Mouse (Mus musculus): ENCODE data around the gene Rars.
A peak's percentile ranks its signal among the peaks of the same experiment; 100 is the strongest.
"Not testable (repeated sequence)": the region's sequence is repeated elsewhere in the genome, so short reads cannot be mapped to it uniquely, and the experiment has no call there.

The Rars gene

GRCm38 (mm10) chr11:35837156-35838126, 3.1 kb upstream of the Rars start:
- DNase-seq = no peak

DNA sequence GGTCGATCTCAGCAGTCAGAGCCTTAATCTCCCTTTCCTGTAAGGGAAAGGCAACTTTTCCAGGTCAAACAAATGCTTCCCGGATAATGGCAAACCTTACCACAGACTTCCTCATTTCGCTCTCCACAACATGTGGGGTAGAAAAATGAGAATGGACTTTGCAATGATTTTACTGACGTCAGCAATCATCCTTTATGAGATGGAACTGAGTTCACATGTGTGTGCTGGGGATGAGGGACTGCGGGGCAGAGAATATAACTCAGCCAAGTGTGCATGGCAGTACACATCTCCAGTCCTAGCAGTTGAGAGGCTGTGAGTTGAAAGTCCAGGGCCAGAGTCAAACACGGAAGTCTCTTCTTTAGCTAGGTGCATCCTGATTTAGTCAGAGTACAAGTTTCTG, 1.0 kb downstream of the Rars start:
- DNase-seq = no peak

DNA sequence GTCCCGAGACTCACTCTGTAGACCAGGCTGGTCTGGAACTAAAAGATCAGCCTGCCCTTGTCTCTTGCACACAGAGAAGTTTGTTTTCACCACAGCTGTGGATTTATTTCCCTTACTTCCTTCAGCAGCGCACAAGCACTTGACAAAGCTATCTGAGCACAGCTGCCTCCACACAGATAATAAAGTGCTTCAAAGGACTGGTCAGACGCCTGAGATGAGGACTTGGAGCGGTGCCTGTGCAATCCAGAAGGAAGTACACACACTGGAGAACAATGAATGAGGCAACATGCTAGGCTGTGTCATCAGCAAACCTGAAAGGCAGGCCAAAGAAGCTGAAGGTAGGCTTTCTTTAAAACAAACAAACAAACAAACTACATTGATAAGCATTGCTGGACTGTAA, 2.2 kb downstream of the Rars start:
- DNase-seq = no peak

GRCm38 (mm10) chr11:35827714-35828113, 6.6 kb downstream of the Rars start:
- DNase-seq = no peak

DNA sequence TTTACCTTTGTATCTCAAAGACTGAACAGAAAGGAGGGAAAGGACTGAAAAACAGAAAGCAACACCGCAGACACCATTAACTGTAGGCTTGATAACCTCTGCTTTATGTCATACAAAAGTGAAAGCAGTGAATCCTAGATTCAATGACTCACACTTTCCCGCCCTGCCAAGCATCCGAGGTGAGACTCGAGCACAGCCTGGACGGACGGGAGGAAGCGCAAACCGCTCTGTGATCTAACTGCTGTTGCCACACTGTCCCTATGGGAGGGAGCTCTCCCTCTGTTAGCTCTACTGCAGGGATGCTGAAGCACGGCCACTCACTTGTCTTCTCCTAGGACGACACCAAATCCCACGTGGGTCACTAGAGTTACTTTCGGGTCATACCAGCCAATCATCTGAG, 18.0 kb downstream of the Rars start:
- DNase-seq = no peak

- DNase-seq = no peak
Observed at GRCm38 (mm10) chr11:35811458-35811857, 22.8 kb downstream of the Rars start.

DNA sequence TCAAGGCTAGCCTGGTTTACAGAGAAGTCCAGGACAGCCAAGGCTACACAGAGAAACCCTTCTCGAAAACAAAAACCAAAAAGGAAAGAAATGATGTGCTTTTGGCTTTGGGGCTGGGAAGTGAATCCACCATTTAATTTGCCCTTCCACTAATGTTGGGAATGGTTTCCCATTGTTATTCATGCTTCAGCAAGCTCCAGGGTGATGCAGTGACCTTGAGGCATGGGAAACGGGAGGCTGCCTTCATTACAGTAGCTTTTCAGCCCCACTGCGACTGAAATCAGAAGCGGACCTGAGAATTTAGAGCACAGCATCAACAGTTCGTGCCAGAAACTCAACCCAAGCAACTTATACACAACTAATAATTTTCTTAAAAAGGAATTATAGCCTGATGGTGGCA, 33.0 kb downstream of the Rars start:
- DNase-seq = no peak

GRCm38 (mm10) chr11:35798874-35799273, 35.4 kb downstream of the Rars start, which contains the start of gene Fbll1:
Gene Fbll1 (minus strand): TSS chr11:35798884.
- no peak for DNase-seq

DNA sequence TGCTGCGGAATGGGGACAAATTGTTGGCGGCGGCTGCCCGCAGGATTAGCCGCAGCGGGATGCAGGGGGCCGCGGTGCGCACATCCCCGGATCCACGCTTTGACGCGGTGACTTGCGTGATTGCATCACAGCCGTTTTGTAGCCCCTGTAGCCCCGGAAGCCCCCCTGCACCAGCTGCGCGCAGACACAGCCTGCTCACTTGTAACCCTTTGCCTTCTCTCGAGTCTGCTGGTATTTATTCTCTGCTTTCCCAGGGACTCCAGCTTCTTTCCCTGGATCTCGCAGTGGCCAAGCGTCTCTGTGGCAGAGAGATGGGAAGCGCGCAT, 35.8 kb downstream of the Rars start:
- DNase-seq = peak; percentile 82

DNA sequence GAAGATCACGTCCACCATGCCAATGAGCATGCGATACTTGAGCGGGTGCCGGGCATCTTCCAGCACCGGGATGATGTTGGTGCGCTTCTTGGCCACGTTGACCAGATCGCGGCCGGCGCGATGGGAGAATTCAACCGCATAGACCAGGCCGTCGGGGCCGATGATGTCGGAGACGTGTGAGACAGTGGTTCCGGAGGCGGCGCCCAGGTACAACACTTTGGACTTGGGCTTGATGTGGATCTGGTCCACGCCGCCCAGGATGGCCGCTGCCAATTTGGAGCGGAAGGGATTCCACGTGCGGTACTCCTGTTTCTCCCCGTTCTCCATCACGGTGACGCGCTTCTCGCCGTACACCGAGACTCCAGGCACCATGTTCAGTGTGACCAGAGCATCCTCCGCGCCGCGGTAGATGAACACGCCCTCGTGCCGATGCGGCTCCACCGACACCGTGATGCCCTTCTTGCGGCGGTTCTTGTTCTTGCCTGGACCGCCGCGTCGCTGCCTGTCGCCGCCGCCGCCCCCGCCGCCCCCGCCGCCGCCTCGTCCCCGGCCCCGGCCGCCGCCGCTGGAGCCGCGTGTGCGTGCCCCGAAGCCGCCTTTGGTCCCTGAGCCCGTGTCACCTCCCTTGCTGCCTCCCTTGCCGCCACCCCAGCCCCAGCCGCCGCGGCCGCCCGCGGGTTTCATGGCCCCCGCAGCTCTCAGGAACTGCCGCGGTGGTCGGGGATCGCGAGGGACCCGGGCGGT, 36.4 kb downstream of the Rars start:
- peak; percentile 55 for DNase-seq

- not testable (repeated sequence) for DNase-seq
Observed at GRCm38 (mm10) chr11:35792800-35793199, 41.5 kb downstream of the Rars start.

GRCm38 (mm10) chr11:35788443-35788842, 45.9 kb downstream of the Rars start:
- DNase-seq = no peak

- DNase-seq = no peak
Observed at GRCm38 (mm10) chr11:35784537-35784936, 49.8 kb downstream of the Rars start.

DNA sequence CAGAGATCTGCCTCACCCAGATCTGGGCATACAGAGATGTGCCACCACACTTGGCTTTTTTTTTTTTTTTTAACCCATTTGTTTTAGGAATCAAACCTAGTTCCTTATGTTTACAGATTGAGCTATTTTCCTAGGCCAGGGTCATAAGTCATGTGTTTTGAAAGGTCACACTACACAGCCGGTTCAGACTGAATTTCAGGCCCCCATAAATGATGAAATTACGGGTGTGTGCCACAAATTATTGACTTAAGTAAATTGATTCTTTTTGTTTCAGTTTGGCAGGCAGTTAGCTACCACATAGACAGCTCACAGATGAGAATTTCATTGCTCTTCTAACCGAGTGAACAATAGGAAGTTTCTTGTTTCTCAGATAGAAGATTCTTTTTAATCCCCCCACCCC, 50.3 kb downstream of the Rars start:
- no peak for DNase-seq

DNA sequence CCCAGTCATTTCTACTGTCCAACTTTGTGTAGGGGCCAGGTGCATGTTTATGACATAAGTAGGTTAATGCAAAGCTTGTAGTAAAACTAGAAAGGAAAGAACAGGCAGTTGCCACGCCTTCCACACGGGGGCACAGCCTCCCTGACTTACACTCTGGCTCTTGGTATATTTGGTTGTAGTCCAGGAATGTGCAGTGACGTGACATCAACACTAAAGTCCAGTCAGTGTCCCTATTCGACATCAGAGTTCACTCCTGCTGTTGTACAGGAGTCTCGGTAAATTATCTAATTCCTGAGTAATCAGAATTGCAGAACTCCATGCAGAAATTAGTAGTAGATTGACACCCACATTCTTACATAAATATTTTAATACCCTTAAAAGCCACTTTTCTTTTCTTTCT, 51.3 kb downstream of the Rars start:
- no peak for DNase-seq

- no peak for DNase-seq
Observed at GRCm38 (mm10) chr11:35782444-35782843, 51.9 kb downstream of the Rars start.

- DNase-seq = no peak
Observed at GRCm38 (mm10) chr11:35780336-35780735, 54.0 kb downstream of the Rars start.

GRCm38 (mm10) chr11:35776452-35776851, 57.9 kb downstream of the Rars start:
- DNase-seq = no peak

DNA sequence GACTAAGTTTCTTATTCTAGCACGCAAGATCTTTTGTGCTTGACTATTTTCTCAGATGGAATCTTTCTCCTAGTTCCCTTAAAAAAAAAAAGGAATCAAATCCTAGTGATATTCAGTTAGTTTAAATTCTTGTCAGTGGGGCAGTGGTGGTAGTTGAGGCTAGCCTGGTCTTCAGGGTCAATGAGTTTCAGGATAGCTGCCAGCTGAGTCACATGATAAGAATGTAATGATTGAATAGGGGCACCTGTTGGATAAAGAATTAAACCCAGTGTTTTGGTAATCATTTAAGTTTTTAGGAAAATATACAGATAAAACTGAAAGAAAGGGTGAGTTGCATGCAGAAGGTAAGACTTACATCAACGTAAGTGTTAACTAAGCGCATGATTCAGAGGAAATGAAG, 58.7 kb downstream of the Rars start:
- no peak for DNase-seq

DNA sequence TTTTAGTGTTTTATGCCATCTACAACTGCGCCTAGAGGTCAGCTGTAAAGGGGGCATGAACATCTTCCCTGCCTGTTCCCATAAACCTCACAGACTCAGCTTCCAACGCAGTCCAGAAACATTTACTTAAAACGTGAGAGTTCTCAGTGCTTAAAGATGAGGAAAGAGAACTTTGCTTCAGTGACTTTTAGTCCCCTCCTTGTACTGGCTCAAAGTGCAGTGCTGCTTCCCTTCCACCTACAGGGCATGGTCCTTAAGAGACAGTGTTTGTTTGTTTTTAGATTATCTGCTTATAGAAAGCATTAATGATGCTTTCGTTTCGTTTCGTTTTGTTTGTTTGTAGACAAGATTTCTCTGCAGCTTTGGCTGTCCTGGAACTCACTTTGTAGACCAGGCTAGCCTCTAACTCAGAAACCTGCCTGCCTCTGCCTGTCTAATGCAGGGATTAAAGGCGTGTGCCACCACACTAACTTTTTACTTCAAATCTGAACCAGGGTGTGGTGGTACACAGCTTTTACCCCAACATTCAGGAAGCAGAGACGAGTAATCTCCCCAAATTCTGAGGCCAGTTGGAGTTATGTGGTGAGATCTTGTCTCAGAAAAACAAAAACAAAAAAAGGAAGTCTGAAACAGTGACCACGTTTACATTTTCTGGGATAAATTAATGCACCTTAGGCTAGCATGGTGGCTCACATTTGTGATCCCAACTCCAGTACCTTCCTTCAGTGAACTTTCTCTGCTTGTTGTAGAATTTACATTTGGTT, 63.4 kb downstream of the Rars start:
- no peak for DNase-seq

DNA sequence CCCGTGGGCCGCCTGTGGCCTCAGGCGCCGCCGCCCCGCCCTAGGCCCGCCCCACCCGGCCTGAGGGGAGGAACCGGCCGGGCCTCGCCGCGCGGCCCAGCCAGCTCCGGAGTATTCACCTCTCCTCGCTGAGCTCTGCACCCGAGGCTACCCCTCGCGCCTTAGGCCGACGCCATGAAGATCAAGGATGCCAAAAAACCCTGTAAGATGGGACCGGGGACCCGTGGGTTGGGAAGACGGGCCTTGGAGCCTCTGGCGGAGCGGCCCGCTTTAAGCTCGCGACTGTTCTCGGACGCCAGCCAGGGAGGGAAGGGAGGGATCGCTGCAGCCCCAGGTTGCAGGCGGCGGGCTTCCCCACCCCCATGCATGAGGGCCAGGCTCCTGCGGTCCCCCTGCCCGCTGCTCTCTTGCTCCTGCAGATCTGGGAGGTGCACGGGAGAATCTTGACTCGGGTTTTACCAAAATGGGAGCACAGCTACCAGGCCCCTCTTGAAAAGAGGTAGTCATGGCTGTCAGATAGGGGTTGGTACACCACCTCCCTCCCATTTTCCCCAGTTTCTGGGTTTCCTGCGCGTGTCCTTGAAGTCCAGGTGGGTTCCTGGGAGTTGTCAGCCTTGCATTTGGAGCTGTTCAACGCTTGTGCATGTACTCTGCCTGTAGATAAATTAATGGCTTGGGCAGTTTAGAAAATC, 64.4 kb downstream of the Rars start:
- DNase-seq = peak; percentile 72

GRCm38 (mm10) chr11:35769188-35769745, 65.0 kb downstream of the Rars start, which contains the start of gene Pank3:
Gene Pank3 (plus strand): TSS chr11:35769484.
- peak; percentile 93 for DNase-seq
